Mouse (Mus musculus) liver, adult 2 months (tissue): Measurements from ENCODE around the gene Olfr314. TPM values are rescaled to one million over a fixed set of nuclear protein-coding genes. Genes with fewer than 3 reads are reported as not detected.
"Not testable (repeated sequence)": the region's sequence is repeated elsewhere in the genome, so short reads cannot be mapped to it uniquely, and the experiment has no call there.

Experiments used
- DNase-seq: peaks from one replicate; pipeline ENCODE4 v3.0.0-alpha.2; 2011; ENCODE audit warnings: low read depth, low spot score; ENCODE audit errors: extremely low read depth
- H3K27ac ChIP-seq: fragments of 200-500 bp; replicated peaks from 2 replicates; pipeline ENCODE4 v1.5.1; 2012; ENCODE audit warnings: low read depth, mild to moderate bottlenecking, control low read depth, inconsistent platforms, low read length; ENCODE audit not compliant: insufficient read depth
- H3K27me3 ChIP-seq: fragments of 200-500 bp; 2 replicates; pipeline ENCODE4 v1.6.1; 2012; ENCODE audit warnings: mild to moderate bottlenecking, moderate library complexity, low read length, inconsistent platforms; ENCODE audit not compliant: control insufficient read depth, insufficient read depth
- H3K36me3 ChIP-seq: fragments of 200-500 bp; 2 replicates; pipeline ENCODE4 v1.6.1; 2012; ENCODE audit warnings: low read length, inconsistent platforms; ENCODE audit not compliant: control insufficient read depth, insufficient read depth
- H3K4me1 ChIP-seq: fragments of 200-500 bp; 2 replicates; pipeline ENCODE4 v1.6.1; 2011; ENCODE audit warnings: low read length; ENCODE audit not compliant: control insufficient read depth, insufficient read depth
- H3K4me3 ChIP-seq: fragments of 200-500 bp; 2 replicates; pipeline ENCODE4 v1.5.1; 2011; ENCODE audit warnings: low read depth, mild to moderate bottlenecking, control low read depth, low read length, moderate library complexity; ENCODE audit not compliant: insufficient read depth
- H3K79me2 ChIP-seq: fragments of 200-500 bp; 2 replicates; pipeline ENCODE4 v1.6.1; 2012; ENCODE audit warnings: inconsistent platforms, mild to moderate bottlenecking, low read length, moderate library complexity; ENCODE audit not compliant: control insufficient read depth, insufficient read depth
- H3K9ac ChIP-seq: fragments of 200-500 bp; 2 replicates; pipeline ENCODE4 v1.6.1; 2012; ENCODE audit warnings: low read depth, mild to moderate bottlenecking, control low read depth, inconsistent platforms, low read length
- CTCF ChIP-seq: fragments of 200-500 bp; IDR thresholded peaks from 2 replicates; pipeline ENCODE4 v1.5.1; 2011; ENCODE audit warnings: low read depth, low read length, control low read depth
- POLR2A ChIP-seq: fragments of 200-500 bp; IDR thresholded peaks from 2 replicates; pipeline ENCODE4 v1.6.1; 2011; ENCODE audit warnings: low read length, control low read depth; ENCODE audit not compliant: insufficient read depth; ENCODE audit errors: extremely low read depth
- WGBS: fragments of 180-500 bp; shearing (Covaris S2); methylation state at CpG from one replicate; pipeline ENCODE4 v1.1.7; 2018; 5-methylcytosine and 5-hydroxymethylcytosine counted together
- polyA plus RNA-seq: library from polyadenylated mRNA; depleted of rRNA; stranded (reverse); fragments of >200 nt; gene quantifications from 2 replicates; pipeline ENCODE4 v1.2.3, GENCODE M21; 2012; rRNA removed
- total RNA-seq: library from RNA; depleted of rRNA; stranded (reverse); fragments of >200 nt; gene quantifications from 2 replicates; pipeline ENCODE4 v1.2.3, GENCODE M21; 2014; rRNA removed

The Olfr314 gene
- total RNA-seq, result not detected in 2 replicates
- not detected in 2 replicates for polyA plus RNA-seq

DNA sequence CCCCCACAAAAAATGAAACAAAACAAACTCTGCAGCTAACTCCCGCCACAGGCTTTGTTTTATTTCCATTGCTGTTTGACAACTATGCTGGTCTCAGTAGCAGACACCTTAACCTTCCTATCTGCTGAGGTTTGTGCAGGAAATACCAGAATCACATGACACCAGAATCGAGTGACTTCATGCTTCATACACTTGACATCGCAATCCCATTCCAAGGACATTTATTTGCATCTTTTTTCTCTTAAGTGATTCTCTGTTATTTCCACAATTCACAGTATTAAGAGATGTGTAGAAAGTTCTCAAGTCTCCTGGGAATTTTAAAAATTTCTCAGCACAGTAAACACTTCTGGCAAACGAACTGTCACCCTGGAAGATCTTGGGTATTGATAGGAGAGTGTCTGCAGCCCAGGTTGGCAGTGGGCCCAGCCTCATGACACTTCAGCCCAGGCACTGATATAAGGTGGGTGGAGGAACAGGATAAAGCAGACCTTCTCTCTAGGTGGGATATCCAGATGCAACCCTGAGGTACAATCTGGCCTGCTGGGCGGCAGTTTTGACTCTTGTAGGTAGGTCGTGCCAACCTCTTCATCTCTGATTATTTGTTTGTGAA, at the start of gene Olfr314:
Olfr314 (plus strand) TSS at position 473 of the 610 bp plus-strand sequence.
- H3K79me2 ChIP-seq, result no peaks in the 10 kb centered on the region
- no peaks in the 10 kb centered on the region for H3K36me3 ChIP-seq
- TF ChIP-seq CTCF (no peak), POLR2A (no peak)
- H3K4me3 ChIP-seq, result no peak within 1 kb of the TSS
- H3K27ac ChIP-seq, result no peak within 1 kb of the TSS
- no peaks in the 10 kb centered on the region for H3K4me1 ChIP-seq
- no peak within 1 kb of the TSS for H3K9ac ChIP-seq
- H3K27me3 ChIP-seq, result no peaks in the 10 kb centered on the region
- DNase-seq, result no peak
- WGBS, result 68% methylated on average over 6 of the region's 6 CpGs

DNA sequence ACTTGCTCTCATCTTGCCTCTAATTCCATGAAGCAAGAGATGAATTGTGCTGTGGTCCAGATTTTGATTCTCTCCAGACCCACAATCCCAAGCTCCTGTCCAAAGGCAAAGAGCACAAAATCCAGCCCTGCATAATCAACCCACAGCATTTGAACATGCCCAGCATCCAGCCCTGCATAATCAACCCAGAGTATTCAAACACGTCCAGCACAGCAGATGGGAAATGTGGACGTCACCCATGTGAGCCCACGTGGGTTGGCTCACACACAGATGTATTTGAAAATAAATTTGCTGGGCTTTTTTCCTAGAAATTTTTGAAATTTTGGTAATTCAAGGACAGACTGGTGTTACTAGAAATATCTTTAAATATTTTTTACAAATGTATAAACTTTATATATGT, 49.4 kb upstream of the Olfr314 start:
- 68% methylated on average over 3 of the region's 3 CpGs for WGBS
- Histone ChIP-seq H3K36me3 (no peaks in the 10 kb centered on the region), H3K4me3 (no peak overlapping the region), H3K27me3 (no peaks in the 10 kb centered on the region), H3K9ac (no peak overlapping the region), H3K79me2 (no peaks in the 10 kb centered on the region), H3K4me1 (no peaks in the 10 kb centered on the region), H3K27ac (no peak overlapping the region)
- TF ChIP-seq CTCF, result no peak
- TF ChIP-seq POLR2A, result no peak
- no peak for DNase-seq

DNA sequence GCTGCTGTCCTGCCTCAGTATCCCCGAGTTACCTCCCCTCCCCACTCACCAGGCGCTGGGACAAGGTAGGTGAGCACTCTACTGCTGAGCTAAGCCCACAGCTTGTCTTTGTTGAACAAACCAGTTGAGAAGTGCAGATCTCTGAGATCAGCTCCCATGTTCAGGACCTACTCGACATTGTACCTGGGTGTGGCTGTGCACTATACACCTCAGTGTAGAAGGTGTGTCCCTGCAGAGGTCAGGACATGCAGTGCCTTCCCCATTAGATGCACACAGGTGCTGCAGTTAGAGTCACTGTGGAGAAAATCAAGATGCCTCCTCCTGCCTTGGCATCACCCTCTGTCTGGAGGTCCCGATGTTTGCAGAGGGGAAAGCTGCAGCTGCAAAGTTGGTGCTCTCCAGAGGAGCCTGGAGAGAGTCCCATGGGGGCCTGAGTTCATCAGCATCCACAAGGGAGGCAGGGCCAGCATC, 43.9 kb upstream of the Olfr314 start, which contains the start of gene Olfr317:
Olfr317 (minus strand) TSS at position 421 of the 471 bp plus-strand sequence.
- H3K36me3 ChIP-seq, result no peaks in the 10 kb centered on the region
- WGBS, result 62% methylated on average over 4 of the region's 4 CpGs
- no peaks in the 10 kb centered on the region for H3K79me2 ChIP-seq
- H3K4me3 ChIP-seq, result no peak within 1 kb of the TSS
- DNase-seq, result no peak
- H3K9ac ChIP-seq, result no peak within 1 kb of the TSS
- H3K4me1 ChIP-seq, result no peaks in the 10 kb centered on the region
- H3K27ac ChIP-seq, result no peak within 1 kb of the TSS
- TF ChIP-seq POLR2A (no peak), CTCF (no peak)
- H3K27me3 ChIP-seq, result no peaks in the 10 kb centered on the region

DNA sequence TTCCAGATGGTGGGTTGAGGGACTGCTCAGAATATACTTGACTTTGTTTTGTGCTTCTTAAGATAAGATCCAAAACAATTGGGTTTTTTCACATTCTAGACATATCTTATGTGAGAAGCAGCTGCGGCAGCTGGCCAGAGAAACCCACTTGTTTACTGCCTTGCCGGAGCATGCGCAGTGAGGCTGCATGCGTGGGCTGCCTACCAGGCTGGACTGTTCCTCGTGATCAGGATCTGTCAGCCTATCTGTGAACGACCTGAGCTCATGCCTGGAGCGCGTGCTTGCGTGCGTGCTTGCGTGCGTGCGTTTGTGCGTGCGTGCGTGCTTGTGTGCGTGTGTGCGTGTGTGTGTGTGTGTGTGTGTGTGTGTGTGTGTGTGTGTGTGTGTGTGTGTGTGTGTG, 31.7 kb upstream of the Olfr314 start:
- not testable (repeated sequence) for H3K4me3 ChIP-seq, H3K9ac ChIP-seq, H3K36me3 ChIP-seq, H3K79me2 ChIP-seq, H3K27ac ChIP-seq, H3K4me1 ChIP-seq, H3K27me3 ChIP-seq, DNase-seq
- WGBS, result 78% methylated on average over 18 of the region's 18 CpGs

DNA sequence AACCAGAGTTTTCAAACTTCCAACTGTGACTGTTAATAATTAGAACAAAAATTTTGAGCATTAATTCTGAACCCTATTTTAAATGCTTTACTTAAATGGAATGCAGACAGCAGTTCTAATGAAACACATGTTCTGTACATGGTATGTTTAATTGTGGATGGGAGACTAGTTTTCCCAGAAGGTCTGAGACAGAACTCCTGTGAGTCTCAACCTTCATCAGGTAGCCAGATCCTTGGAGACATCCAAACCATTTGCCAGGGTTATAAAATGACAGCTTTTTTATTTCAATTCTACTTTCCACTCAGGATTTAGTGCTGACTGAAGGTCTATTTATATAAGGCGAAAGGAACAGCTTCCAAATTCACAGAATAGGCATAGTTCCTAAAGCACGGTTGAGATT, 30.3 kb upstream of the Olfr314 start, which contains the start of gene Olfr316:
Olfr316 (plus strand) TSS at position 301 of the 400 bp plus-strand sequence.
- WGBS, result 87% methylated on average over 2 of the region's 2 CpGs
- Histone ChIP-seq H3K27ac (no peak within 1 kb of the TSS), H3K27me3 (no peaks in the 10 kb centered on the region), H3K9ac (no peak within 1 kb of the TSS), H3K36me3 (no peaks in the 10 kb centered on the region), H3K4me3 (no peak within 1 kb of the TSS), H3K79me2 (no peaks in the 10 kb centered on the region), H3K4me1 (no peaks in the 10 kb centered on the region)
- no peak for DNase-seq
- TF ChIP-seq POLR2A (no peak), CTCF (no peak)

DNA sequence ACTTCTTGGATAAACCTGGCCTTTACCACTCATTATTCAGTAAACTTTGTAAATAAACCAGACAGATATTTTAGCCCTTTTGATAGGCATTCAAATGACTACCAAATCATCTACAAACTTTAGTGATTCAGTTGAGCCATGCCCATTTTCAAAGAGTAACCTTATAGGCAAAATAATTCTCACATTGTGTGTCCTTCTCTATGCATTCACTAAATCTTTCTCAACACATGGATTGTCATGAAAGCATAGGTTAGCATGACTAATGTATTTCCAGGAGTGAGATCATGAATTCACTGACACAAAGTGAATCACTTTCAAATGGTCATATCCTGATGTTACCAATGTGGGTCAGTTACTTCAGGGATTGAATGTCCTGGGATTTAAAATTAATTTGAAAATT, 9.9 kb upstream of the Olfr314 start, which contains the start of gene Olfr315:
Olfr315 (plus strand) TSS at position 301 of the 400 bp plus-strand sequence.
- TF ChIP-seq CTCF (no peak), POLR2A (no peak)
- Histone ChIP-seq H3K27me3 (peaks cover 3% of the 10 kb centered on the region; the same call in 1 of the 2 replicates), H3K4me1 (no peaks in the 10 kb centered on the region), H3K36me3 (no peaks in the 10 kb centered on the region), H3K9ac (no peak within 1 kb of the TSS), H3K27ac (no peak within 1 kb of the TSS), H3K4me3 (no peak within 1 kb of the TSS), H3K79me2 (no peaks in the 10 kb centered on the region)
- DNase-seq, result no peak
